In the genomic region with DNA sequence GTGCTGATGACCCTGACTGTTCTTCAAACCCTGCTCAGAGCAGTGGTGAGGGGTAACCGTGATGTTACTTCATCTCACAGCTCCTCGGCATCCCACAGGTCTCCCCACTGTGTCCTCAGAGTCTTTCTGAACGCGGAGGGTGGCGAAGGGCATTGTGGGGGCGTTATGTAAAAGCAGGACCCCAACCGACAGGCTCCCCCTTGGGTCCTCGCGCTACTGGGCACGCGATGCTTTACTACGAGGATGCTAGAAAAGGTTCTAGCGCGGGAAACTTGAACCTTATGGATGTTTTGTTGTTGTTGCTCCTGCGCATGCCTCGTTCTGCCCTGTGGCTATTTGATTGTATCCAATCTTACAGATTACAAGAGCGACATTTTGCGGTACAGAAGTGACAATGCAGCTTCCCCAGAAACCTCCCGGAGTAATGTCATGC, we compare ENCODE assay signal across 8 mouse cellular contexts. TPM values are rescaled to one million over a fixed set of nuclear protein-coding genes. Genes with fewer than 3 reads are reported as not detected.
DNase-seq lines count a peak whose midpoint lies in the region; ATAC-seq lines count a peak whose summit lies in the region.

Csnk2b (minus strand) TSS at position 183 of the 433 bp plus-strand sequence.

- DNase-seq in urinary bladder, postnatal 25 days (ENCODE audit: low spot score), result peak; percentile 31
- DNase-seq in urinary bladder, postnatal 10 days (ENCODE audit: low spot score), result no peak
- peak; percentile 44 for DNase-seq in embryo, embryonic 11.5 days (ENCODE audit: low read depth, low spot score)
- DNase-seq in gastrocnemius, postnatal 36 days, result peak in 1 of 2 experiments; percentile 37
- peak; percentile 59 to 68 for DNase-seq in left cerebral cortex, adult 8-10 months (ENCODE audit: low spot score in 2 of 2)
- peak; percentile 60 to 79 for DNase-seq in right cerebral cortex, postnatal 36 days (ENCODE audit: low spot score in 2 of 2)

- peak within 1 kb of the TSS; percentile 89 for H3K4me3 ChIP-seq in macrophage (ENCODE audit: inconsistent target)

- H3K36me3 ChIP-seq in macrophage (ENCODE audit: inconsistent target), result peaks cover 28% of the 10 kb centered on the region

- under 1% methylated on average over 19 of the region's 19 CpGs for WGBS in macrophage (ENCODE audit: missing documents)

- H3K79me2 ChIP-seq in macrophage (ENCODE audit: inconsistent target), result peaks cover 55% of the 10 kb centered on the region

- intact Hi-C loops in gastrocnemius, postnatal 36 days (cut with DNase I), result no loop called here

- peak within 1 kb of the TSS; percentile 60 for H3K27ac ChIP-seq in macrophage

- ATAC-seq in inflammation-experienced regulatory T-cells, adult 6 months, result no peak

RNA-seq across cellular contexts. Expression of gene Csnk2b, which starts in this region (rescaled TPM):
- total RNA-seq in gastrocnemius, postnatal 36 days (2021), result 100 to 1,000 TPM; 145 to 170 TPM
- 100 to 1,000 TPM; 246 to 346 (median 344) TPM for polyA plus RNA-seq in inflammation-experienced regulatory T-cells, adult 6 months (2017; shearing (Covaris generic))
- 100 to 1,000 TPM; 188 to 228 (median 194) TPM for total RNA-seq in left cerebral cortex, adult 8-10 months (2022)
- 10 to 100 TPM; 12.9 to 80.0 (median 35.7) TPM for total RNA-seq in macrophage (2018; cell fraction: chromatin; rRNA removed)
- total RNA-seq in macrophage (2018; cell fraction: cytosol; rRNA removed), result 100 to 1,000 TPM; 115 to 190 (median 146) TPM
- total RNA-seq in macrophage (2018; cell fraction: nucleus; rRNA removed), result 10 to 100 TPM; 21.8 to 85.6 (median 59.6) TPM
- polyA plus RNA-seq in macrophage (2018), result 129 to 166 TPM (median 149 TPM) in 3 replicates
